Mouse (Mus musculus) adrenal gland, postnatal 0 days (tissue): ENCODE data around the gene Ctcfl. TPM values are rescaled to one million over a fixed set of nuclear protein-coding genes. Genes with fewer than 3 reads are reported as not detected.

Experiments used
- polyA plus RNA-seq: library from polyadenylated mRNA; unstranded; fragments of >200 nt; fragmentation: Nextera tagmentation; extraction: Ambion mirVana; gene quantifications from 2 replicates; pipeline ENCODE4 v1.2.1, GENCODE M21; 2015

Ctcfl gene
- polyA plus RNA-seq: not detected in 2 replicates

DNA sequence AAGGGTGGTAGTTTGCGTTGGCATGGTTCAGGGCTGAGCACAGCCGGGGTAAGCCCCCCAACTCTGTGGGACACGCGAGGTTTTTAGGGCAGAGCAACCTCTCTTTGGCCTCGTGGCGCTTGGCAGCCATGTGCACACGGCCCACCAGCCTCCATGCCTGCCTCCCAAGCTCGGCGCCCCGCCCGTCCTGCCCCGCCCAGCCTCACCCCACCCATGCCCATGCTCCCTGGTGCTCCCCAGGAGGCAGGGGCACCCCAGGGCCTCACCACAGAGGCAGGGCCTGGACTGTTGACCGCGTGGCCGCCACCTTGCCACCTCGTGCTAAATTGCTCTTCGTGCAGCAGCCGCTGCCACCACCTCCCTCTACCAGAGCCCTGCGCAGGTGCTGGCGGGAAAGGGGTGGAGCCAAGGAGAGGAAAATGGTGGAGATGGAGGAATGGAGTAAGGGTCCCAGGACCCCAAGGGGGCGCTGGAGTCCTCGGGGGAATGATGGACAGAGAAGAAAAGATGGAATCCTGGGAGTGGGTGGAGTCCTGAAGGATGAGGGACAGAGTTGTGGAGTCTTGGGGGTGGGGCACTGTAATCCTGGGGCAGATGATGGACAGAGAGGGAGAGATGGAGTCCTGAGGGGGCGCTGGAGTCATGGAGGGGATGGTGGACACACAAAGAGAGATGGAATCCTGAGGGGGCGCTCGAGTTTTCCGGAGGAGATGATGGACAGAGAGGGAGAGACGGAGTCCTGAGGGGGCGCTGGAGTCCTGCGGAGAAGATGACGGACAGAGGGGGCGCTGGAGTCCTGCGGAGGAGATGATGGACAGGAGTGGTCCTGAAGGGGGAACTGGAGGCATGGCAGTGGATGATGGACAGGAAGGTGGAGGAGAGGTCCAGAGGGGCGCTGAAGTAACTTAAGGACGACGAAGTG, at the start of gene Ctcfl:
TSS of gene Ctcfl (minus strand) at position 503 of the 922 bp plus-strand sequence.

DNA sequence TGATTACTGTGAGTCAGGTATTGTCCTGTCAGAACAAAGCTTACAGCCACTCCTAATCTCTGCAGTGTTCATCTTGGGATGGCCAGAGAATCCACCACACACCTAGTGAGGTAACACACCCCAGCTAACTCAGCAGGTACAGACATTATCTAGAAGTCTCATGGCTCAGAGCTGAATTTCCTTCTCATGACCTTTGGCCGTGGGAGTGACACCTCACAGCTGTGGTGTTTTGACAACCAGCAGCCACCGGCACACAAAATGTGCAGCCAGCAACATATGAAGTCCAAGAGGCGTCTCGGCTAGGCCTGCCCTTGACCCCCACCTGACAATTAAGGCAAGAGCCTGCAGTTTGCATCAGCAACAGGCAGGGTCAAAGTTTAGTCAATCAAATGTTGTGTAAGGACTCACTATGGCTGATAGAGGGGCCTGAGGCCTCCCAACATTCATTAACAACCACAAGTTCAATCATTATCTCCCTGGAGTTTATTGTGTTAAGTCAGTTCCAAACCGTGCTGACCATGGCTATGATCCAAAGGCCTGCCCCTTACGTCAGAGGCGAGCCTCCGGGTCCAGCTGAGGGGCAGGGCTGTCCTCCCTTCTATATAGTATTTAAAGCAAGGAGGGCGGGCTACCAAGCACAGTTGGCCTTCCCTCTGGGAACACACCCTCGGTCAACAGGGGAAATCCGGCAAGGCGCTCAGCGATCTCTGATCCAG, 33.3 kb upstream of the Ctcfl start, which contains the start of gene Pck1:
TSS of gene Pck1 (plus strand) at position 613 of the 716 bp plus-strand sequence.

Other genes starting within 250 kb of the Ctcfl start
- 5.5 and 12.7 TPM in 2 replicates for gene Bmp7, start 179.2 kb downstream of the Ctcfl start, polyA plus RNA-seq
- 0.12 TPM in 1 of 2 replicates, not detected in the other for gene Spo11, start 141.8 kb downstream of the Ctcfl start, polyA plus RNA-seq
- 56.2 and 84.8 TPM in 2 replicates for gene Rae1, start 119.4 kb downstream of the Ctcfl start, polyA plus RNA-seq
- gene Rbm38, start 99.0 kb downstream of the Ctcfl start, polyA plus RNA-seq: 13.7 and 24.2 TPM in 2 replicates
- gene Pck1, start 33.5 kb upstream of the Ctcfl start, polyA plus RNA-seq: 17.0 and 22.9 TPM in 2 replicates
- gene Zbp1, start 99.4 kb upstream of the Ctcfl start, polyA plus RNA-seq: 10.0 and 12.3 TPM in 2 replicates
- gene Pmepa1, start 157.0 kb upstream of the Ctcfl start, polyA plus RNA-seq: 5.8 and 6.3 TPM in 2 replicates